Mouse (Mus musculus): Measurements from ENCODE around the gene Chd8. TPM values are rescaled to one million over a fixed set of nuclear protein-coding genes. Genes with fewer than 3 reads are reported as not detected.
"Not testable (repeated sequence)": the region's sequence is repeated elsewhere in the genome, so short reads cannot be mapped to it uniquely, and the experiment has no call there.

Gene Chd8
- polyA plus RNA-seq (2012; rRNA removed): 10.5 and 19.6 TPM in 2 replicates

DNA sequence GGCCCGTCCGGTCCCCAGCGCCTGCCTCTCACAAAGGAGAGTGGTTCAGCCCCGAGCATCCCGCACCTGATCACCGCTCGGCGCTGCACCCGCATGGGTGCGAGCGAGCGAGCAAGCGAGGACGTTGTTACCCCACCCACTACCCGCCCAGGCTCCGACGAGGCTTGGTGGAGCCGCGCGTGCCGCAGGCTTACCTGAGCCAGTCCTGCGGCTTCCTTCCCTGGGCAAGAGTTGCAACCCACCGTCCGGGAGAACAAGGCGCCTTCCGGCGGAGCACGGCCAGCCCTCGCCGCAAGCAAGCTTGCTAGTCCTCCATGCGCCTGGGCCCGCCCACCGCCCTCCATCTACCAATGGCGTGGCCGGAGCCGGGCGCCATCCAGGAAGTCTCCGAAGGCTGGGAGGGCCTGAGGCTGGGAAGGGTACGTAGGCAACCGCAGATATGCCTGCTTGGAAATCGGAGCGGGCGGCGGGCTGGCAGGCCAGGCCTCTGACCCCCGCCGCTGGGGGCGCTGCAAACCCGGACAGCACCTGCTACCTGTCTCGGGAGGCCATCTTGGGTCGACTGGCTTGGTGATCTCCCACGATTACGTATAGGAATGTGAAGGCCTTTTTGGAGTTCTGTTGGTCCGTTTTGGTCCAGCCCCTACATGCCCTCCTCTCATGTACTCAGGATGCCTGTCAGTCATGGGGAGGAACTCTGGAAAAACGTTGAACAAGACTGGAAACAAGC is at the start of gene Chd8:
Chd8 (minus strand) TSS at position 297 of the 730 bp plus-strand sequence.
- Histone ChIP-seq H3K36me3 (ENCODE audit: control insufficient read depth, insufficient read depth, low read length) (no peaks in the 10 kb centered on the region), H3K27ac (ENCODE audit: insufficient read depth, low read depth, low read length) (peak within 1 kb of the TSS; percentile 70), H3K4me1 (ENCODE audit: control insufficient read depth, insufficient read depth, insufficient read length, low read length) (peaks cover 6% of the 10 kb centered on the region; the same call in 1 of the 2 replicates), H3K4me3 (ENCODE audit: low read depth, low read length) (peak within 1 kb of the TSS; percentile 76), H3K27me3 (ENCODE audit: control insufficient read depth, insufficient read depth, low read length) (no peaks in the 10 kb centered on the region)
- WGBS: under 1% methylated on average over 54 of the region's 54 CpGs
- TF ChIP-seq POLR2A (IDR thresholded peaks at IDR 0.05; ENCODE audit: low read depth, low read length) (peak; percentile 85), CTCF (IDR thresholded peaks at IDR 0.05; ENCODE audit: extremely low read depth, insufficient read length, insufficient replicate concordance, low read depth, low read length) (peak; percentile 86)

DNA sequence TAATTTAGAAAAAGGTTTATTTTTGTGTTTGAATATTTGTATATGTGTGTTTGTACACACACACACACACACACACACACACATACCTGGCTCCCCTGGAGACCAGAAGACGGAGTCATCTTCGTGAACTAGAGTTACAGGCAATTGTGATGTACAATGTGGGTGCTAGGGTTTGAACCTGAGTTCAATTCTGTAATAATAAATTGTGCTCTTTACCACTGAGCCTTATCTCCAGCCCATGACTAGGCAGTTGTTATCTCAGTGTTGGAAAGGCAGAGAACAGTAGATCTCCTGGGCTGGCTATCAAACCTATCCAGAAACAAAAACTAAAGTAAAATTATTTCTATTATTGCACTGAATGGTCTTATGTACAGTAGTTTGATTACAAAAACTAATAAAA is 48.5 kb upstream of the Chd8 start:
- 83% methylated on average over 2 of the region's 2 CpGs for WGBS
- Histone ChIP-seq H3K4me3 (ENCODE audit: low read depth, low read length) (no peak overlapping the region), H3K4me1 (ENCODE audit: control insufficient read depth, insufficient read depth, insufficient read length, low read length) (no peaks in the 10 kb centered on the region), H3K36me3 (ENCODE audit: control insufficient read depth, insufficient read depth, low read length) (no peaks in the 10 kb centered on the region), H3K27ac (ENCODE audit: insufficient read depth, low read depth, low read length) (no peak overlapping the region), H3K27me3 (ENCODE audit: control insufficient read depth, insufficient read depth, low read length) (no peaks in the 10 kb centered on the region)
- TF ChIP-seq POLR2A (IDR thresholded peaks at IDR 0.05; ENCODE audit: low read depth, low read length) (no peak), CTCF (IDR thresholded peaks at IDR 0.05; ENCODE audit: extremely low read depth, insufficient read length, insufficient replicate concordance, low read depth, low read length) (no peak)

DNA sequence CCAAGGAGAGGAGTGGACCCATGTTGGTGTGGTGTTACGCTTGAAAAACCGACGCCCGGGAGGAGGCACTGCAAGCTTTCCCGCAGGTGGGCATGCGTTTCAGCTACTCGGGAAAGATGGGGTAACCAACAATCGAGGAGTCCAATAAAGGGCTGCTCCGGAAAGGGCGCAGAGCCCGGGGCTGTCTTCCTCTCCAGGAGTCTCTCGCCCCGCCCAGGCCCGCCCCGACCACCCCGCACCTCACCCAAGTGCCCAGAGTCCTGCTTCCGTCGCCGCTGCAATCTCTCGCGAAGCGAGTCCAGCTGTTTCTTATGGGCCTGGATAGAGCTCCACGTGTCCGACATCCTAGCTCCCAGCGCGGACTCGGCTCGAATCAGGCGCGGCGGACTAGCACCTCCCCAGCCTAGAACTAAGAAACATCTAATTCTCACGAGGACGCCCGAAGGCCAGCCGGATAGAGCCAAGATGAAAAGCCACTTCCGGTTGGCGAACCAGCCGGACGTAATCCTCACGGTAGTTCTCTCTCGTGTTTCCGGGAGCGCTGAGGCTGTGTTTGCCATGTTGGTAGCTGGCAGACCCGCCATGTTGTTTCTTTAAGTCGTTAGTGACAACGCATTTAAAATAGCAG is 47.2 kb upstream of the Chd8 start, which contains the start of gene Mettl3:
Mettl3 (minus strand) TSS at position 485 of the 628 bp plus-strand sequence.
- H3K4me3 ChIP-seq (ENCODE audit: low read depth, low read length): peak within 1 kb of the TSS; percentile 88
- H3K36me3 ChIP-seq (ENCODE audit: control insufficient read depth, insufficient read depth, low read length): peaks cover 6% of the 10 kb centered on the region
- H3K27ac ChIP-seq (ENCODE audit: insufficient read depth, low read depth, low read length): peak within 1 kb of the TSS; percentile 72
- WGBS: under 1% methylated on average over 46 of the region's 46 CpGs
- H3K27me3 ChIP-seq (ENCODE audit: control insufficient read depth, insufficient read depth, low read length): no peaks in the 10 kb centered on the region
- H3K4me1 ChIP-seq (ENCODE audit: control insufficient read depth, insufficient read depth, insufficient read length, low read length): no peaks in the 10 kb centered on the region
- TF ChIP-seq CTCF (IDR thresholded peaks at IDR 0.05; ENCODE audit: extremely low read depth, insufficient read length, insufficient replicate concordance, low read depth, low read length): no peak
- TF ChIP-seq POLR2A (IDR thresholded peaks at IDR 0.05; ENCODE audit: low read depth, low read length): peak; percentile 35; the same call in 1 of the 2 replicates

DNA sequence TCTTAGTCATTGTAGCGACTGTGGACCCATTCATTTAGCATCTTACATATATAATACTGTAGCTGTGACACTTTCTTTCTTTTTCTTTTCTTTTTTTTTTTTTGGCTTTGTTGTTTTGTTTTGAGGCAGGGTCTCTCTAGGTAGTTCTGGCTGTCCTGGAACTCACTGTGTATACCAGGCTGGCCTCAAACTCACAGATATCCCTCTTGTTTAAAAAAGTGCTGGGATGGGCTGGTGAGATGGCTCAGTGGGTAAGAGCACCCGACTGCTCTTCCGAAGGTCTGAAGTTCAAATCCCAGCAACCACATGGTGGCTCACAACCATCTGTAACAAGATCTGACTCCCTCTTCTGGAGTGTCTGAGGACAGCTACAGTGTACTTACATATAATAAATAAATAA is 45.9 kb upstream of the Chd8 start:
- H3K4me1 ChIP-seq (ENCODE audit: control insufficient read depth, insufficient read depth, insufficient read length, low read length); H3K4me3 ChIP-seq (ENCODE audit: low read depth, low read length); H3K27ac ChIP-seq (ENCODE audit: insufficient read depth, low read depth, low read length); H3K27me3 ChIP-seq (ENCODE audit: control insufficient read depth, insufficient read depth, low read length): not testable (repeated sequence)
- H3K36me3 ChIP-seq (ENCODE audit: control insufficient read depth, insufficient read depth, low read length): peaks cover 11% of the 10 kb centered on the region
- 81% methylated on average over 3 of the region's 3 CpGs for WGBS

DNA sequence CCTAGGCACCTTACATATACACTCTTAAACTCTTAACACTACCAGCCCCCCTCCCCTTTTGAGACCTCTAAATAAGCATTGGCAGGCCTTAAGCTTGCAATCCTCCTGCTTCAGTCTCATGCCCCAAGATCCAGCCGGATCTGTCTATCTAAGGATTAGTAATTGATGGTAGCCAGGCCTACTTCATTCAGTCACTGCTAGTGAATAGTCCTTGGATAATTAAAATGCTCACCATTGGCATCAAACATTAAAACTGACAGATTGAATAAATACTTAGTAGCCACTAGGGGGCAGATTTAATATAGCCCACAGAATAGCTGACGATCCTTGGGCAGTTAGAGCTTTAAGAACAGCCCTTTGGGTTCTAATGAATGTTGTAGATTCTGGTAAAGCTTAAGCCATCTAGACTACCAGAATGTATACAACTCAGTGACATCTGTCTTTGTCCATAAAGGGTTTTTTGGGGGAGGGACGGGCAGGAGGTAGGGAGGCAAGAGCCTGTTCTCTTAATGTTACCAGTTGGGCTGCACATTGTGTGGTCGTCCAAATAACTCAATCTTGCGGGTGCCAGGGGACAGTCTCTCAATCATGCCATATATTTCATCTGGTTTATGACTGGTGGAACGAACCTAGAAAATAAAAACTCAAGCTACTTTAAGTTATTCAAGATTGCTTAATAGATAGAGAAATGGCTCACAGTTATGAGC is 38.1 kb upstream of the Chd8 start:
- Histone ChIP-seq H3K36me3 (ENCODE audit: control insufficient read depth, insufficient read depth, low read length) (peaks cover 67% of the 10 kb centered on the region), H3K27ac (ENCODE audit: insufficient read depth, low read depth, low read length) (no peak overlapping the region), H3K4me1 (ENCODE audit: control insufficient read depth, insufficient read depth, insufficient read length, low read length) (no peaks in the 10 kb centered on the region), H3K27me3 (ENCODE audit: control insufficient read depth, insufficient read depth, low read length) (no peaks in the 10 kb centered on the region), H3K4me3 (ENCODE audit: low read depth, low read length) (no peak overlapping the region)
- no peak for TF ChIP-seq POLR2A (IDR thresholded peaks at IDR 0.05; ENCODE audit: low read depth, low read length)
- TF ChIP-seq CTCF (IDR thresholded peaks at IDR 0.05; ENCODE audit: extremely low read depth, insufficient read length, insufficient replicate concordance, low read depth, low read length): no peak
- 67% methylated on average over 6 of the region's 6 CpGs for WGBS

DNA sequence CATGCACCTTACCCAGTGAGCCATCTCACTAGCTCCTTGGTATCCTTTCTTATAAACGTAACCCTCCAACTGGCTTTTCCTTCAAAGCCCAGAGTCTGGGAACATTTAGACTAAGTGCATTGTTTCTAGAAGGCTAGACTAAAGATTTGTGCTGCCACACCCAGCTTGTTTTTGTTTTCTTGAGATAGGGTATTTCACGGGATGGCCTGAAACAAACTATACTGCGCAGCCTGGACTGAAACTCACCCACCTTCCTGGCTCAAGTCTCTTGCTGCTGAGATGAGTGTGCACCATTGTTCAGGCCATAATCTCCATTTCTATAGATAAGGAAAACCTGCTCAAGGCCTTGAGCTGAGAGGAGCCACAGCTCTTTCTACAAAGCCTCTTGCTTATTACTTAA is 26.6 kb upstream of the Chd8 start:
- 85% methylated on average over 3 of the region's 3 CpGs for WGBS
- H3K4me3 ChIP-seq (ENCODE audit: low read depth, low read length): no peak overlapping the region
- H3K4me1 ChIP-seq (ENCODE audit: control insufficient read depth, insufficient read depth, insufficient read length, low read length): 0 out of 2 replicates have a peak, but pooled peaks cover 3% of the 10 kb centered on the region
- H3K27me3 ChIP-seq (ENCODE audit: control insufficient read depth, insufficient read depth, low read length): no peaks in the 10 kb centered on the region
- TF ChIP-seq CTCF (IDR thresholded peaks at IDR 0.05; ENCODE audit: extremely low read depth, insufficient read length, insufficient replicate concordance, low read depth, low read length) (no peak), POLR2A (IDR thresholded peaks at IDR 0.05; ENCODE audit: low read depth, low read length) (no peak)
- H3K27ac ChIP-seq (ENCODE audit: insufficient read depth, low read depth, low read length): no peak overlapping the region
- peaks cover 31% of the 10 kb centered on the region for H3K36me3 ChIP-seq (ENCODE audit: control insufficient read depth, insufficient read depth, low read length)

DNA sequence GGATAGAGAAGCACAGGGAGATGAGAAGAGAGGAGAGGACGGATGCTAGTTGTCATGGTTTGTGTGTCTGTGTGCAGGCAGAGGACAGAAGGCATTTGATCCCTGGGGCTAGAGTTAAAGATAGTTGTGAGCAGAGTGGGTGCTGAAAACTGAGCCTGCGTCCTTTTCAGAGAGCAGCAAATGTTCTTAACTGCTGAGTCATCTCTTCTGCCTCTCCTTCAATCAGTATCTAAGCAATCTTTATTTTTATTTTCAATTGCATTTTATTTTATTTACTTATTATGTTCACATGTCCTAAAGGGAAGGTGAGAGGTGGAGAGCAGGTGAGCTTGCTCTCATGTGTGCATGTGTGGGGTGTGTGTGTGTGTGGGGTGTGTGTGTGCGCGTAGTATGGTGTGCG is 26.0 kb upstream of the Chd8 start:
- Histone ChIP-seq H3K4me3 (ENCODE audit: low read depth, low read length) (no peak overlapping the region), H3K36me3 (ENCODE audit: control insufficient read depth, insufficient read depth, low read length) (peaks cover 29% of the 10 kb centered on the region), H3K27me3 (ENCODE audit: control insufficient read depth, insufficient read depth, low read length) (no peaks in the 10 kb centered on the region), H3K4me1 (ENCODE audit: control insufficient read depth, insufficient read depth, insufficient read length, low read length) (0 out of 2 replicates have a peak, but pooled peaks cover 3% of the 10 kb centered on the region), H3K27ac (ENCODE audit: insufficient read depth, low read depth, low read length) (no peak overlapping the region)
- WGBS: 94% methylated on average over 5 of the region's 5 CpGs
- TF ChIP-seq POLR2A (IDR thresholded peaks at IDR 0.05; ENCODE audit: low read depth, low read length) (no peak), CTCF (IDR thresholded peaks at IDR 0.05; ENCODE audit: extremely low read depth, insufficient read length, insufficient replicate concordance, low read depth, low read length) (no peak)

Measured in small intestine, adult 2 months (tissue).